Mouse (Mus musculus) forebrain, embryonic 11.5 days (tissue): ENCODE measurements around the gene Tex101. TPM values are rescaled to one million over a fixed set of nuclear protein-coding genes. Genes with fewer than 3 reads are reported as not detected.
A peak's percentile ranks its signal among the peaks of the same experiment; 100 is the strongest.
"Not testable (repeated sequence)": the region's sequence is repeated elsewhere in the genome, so short reads cannot be mapped to it uniquely, and the experiment has no call there.

ENCODE experiments used
- ATAC-seq: fragments of 200-750 bp; cut with Nextera tagmentation; replicated peaks from 2 replicates; pipeline ENCODE4 v1.8.0; 2017; ENCODE audit warnings: moderate TSS enrichment; ENCODE audit not compliant: low FRiP score
- DNase-seq: peaks from one replicate; pipeline ENCODE4 v3.0.0-alpha.2; 2017; ENCODE audit warnings: low spot score
- H3K27ac ChIP-seq: fragments of 300-500 bp; sonication (generic); 2 replicates; pipeline ENCODE4 v1.5.1; 2014; ENCODE audit warnings: low read depth, low read length
- H3K27me3 ChIP-seq: fragments of 300-500 bp; sonication (generic); 2 replicates; pipeline ENCODE4 v1.6.1; 2014; ENCODE audit warnings: mild to moderate bottlenecking, low read length, mixed read lengths; ENCODE audit not compliant: control insufficient read depth, insufficient read depth
- H3K36me3 ChIP-seq: fragments of 300-500 bp; sonication (generic); 2 replicates; pipeline ENCODE4 v1.6.1; 2014; ENCODE audit warnings: mild to moderate bottlenecking, low read length, moderate library complexity, mixed read lengths; ENCODE audit not compliant: control insufficient read depth, insufficient read depth
- H3K4me1 ChIP-seq: fragments of 300-500 bp; sonication (generic); replicated peaks from 2 replicates; pipeline ENCODE4 v1.6.1; 2014; ENCODE audit warnings: low read length, mixed read lengths; ENCODE audit not compliant: control insufficient read depth, insufficient read depth
- H3K4me2 ChIP-seq: fragments of 300-500 bp; sonication (generic); 2 replicates; pipeline ENCODE4 v1.6.1; 2014; ENCODE audit warnings: low read depth, mild to moderate bottlenecking, low read length, moderate library complexity, mixed read lengths; ENCODE audit not compliant: severe bottlenecking
- H3K4me3 ChIP-seq: fragments of 300-500 bp; sonication (generic); 2 replicates; pipeline ENCODE4 v1.5.1; 2014; ENCODE audit warnings: low read depth, low read length
- H3K9ac ChIP-seq: fragments of 300-500 bp; sonication (generic); 2 replicates; pipeline ENCODE4 v1.6.1; 2014; ENCODE audit warnings: low read length
- H3K9me3 ChIP-seq: fragments of 300-500 bp; sonication (generic); 2 replicates; pipeline ENCODE4 v1.6.1; 2016; ENCODE audit warnings: low read length, mixed read lengths; ENCODE audit not compliant: control insufficient read depth
- WGBS: fragments of 180-500 bp; shearing (Covaris S2); extraction: QIAGEN DNeasy Blood & Tissue Kit; methylation state at CpG from one replicate; pipeline ENCODE4 v1.1.7; 2014; 5-methylcytosine and 5-hydroxymethylcytosine counted together
- polyA plus RNA-seq: library from polyadenylated mRNA; unstranded; fragments of >200 nt; fragmentation: Nextera tagmentation; extraction: Ambion mirVana; gene quantifications from 2 replicates; pipeline ENCODE4 v1.2.1, GENCODE M21; 2014

The Tex101 gene
- polyA plus RNA-seq, 1 experiment from 2014 or later, result not detected

- Histone ChIP-seq H3K9me3 (no peaks in the 10 kb centered on the region), H3K27ac (no peak overlapping the region), H3K9ac (peak overlapping the region; percentile 58), H3K4me1 (peaks cover 2% of the 10 kb centered on the region; the same call in 1 of the 2 replicates), H3K36me3 (no peaks in the 10 kb centered on the region), H3K4me3 (peak overlapping the region; percentile 20; the same call in 1 of the 2 replicates), H3K27me3 (no peaks in the 10 kb centered on the region), H3K4me2 (peak overlapping the region; percentile 51)
- ATAC-seq (peak; percentile 85), DNase-seq (peak; percentile 91)
- WGBS, result 9% methylated on average over 31 of the region's 33 CpGs
Observed at GRCm38 (mm10) chr7:24628685-24629610, 47.5 kb downstream of the Tex101 start.

- H3K9ac ChIP-seq, result no peak overlapping the region
- no peaks in the 10 kb centered on the region for H3K4me1 ChIP-seq
- H3K4me2 ChIP-seq, result no peak overlapping the region
- DNase-seq (no peak), ATAC-seq (no peak)
- H3K27ac ChIP-seq, result no peak overlapping the region
- 79% methylated on average over 6 of the region's 6 CpGs for WGBS
- no peaks in the 10 kb centered on the region for H3K27me3 ChIP-seq
- H3K36me3 ChIP-seq, result no peaks in the 10 kb centered on the region
- H3K9me3 ChIP-seq, result no peaks in the 10 kb centered on the region; the same call in 1 of the 2 replicates
- no peak overlapping the region for H3K4me3 ChIP-seq
Observed at GRCm38 (mm10) chr7:24622967-24623366, 53.5 kb downstream of the Tex101 start.

GRCm38 (mm10) chr7:24621193-24621592 lies 55.3 kb downstream of the Tex101 start:
- Histone ChIP-seq H3K4me2 (no peak overlapping the region), H3K4me3 (no peak overlapping the region), H3K9ac (no peak overlapping the region), H3K9me3 (no peaks in the 10 kb centered on the region; the same call in 1 of the 2 replicates), H3K36me3 (no peaks in the 10 kb centered on the region), H3K27ac (no peak overlapping the region), H3K27me3 (no peaks in the 10 kb centered on the region), H3K4me1 (no peaks in the 10 kb centered on the region)
- 84% methylated on average over 3 of the region's 3 CpGs for WGBS
- ATAC-seq, result no peak
- no peak for DNase-seq

GRCm38 (mm10) chr7:24619671-24620397 lies 56.6 kb downstream of the Tex101 start:
- WGBS, result 48% methylated on average over 13 of the region's 13 CpGs
- no peak overlapping the region for H3K4me3 ChIP-seq
- no peaks in the 10 kb centered on the region for H3K27me3 ChIP-seq
- H3K4me1 ChIP-seq, result no peaks in the 10 kb centered on the region
- DNase-seq (no peak), ATAC-seq (no peak)
- H3K27ac ChIP-seq, result no peak overlapping the region
- no peaks in the 10 kb centered on the region; the same call in 1 of the 2 replicates for H3K9me3 ChIP-seq
- H3K36me3 ChIP-seq, result no peaks in the 10 kb centered on the region
- H3K4me2 ChIP-seq, result no peak overlapping the region
- H3K9ac ChIP-seq, result no peak overlapping the region

- 92% methylated on average over 8 of the region's 8 CpGs for WGBS
- H3K9me3 ChIP-seq, H3K27ac ChIP-seq, ATAC-seq, H3K27me3 ChIP-seq, H3K4me1 ChIP-seq, H3K4me3 ChIP-seq, DNase-seq, H3K36me3 ChIP-seq, H3K9ac ChIP-seq, H3K4me2 ChIP-seq: not testable (repeated sequence)
Observed at GRCm38 (mm10) chr7:24618374-24618773, 58.1 kb downstream of the Tex101 start.

Other genes with a start within 250 kb of the Tex101 start
- not detected in 2 replicates for gene Irgc1, start 224.4 kb downstream of the Tex101 start, polyA plus RNA-seq
- 1.1 and 1.2 TPM in 2 replicates for gene Plaur, start 214.2 kb downstream of the Tex101 start, polyA plus RNA-seq
- gene Cadm4, start 194.7 kb downstream of the Tex101 start, polyA plus RNA-seq, result 7.1 and 8.9 TPM in 2 replicates
- gene Zfp428, start 169.7 kb downstream of the Tex101 start, polyA plus RNA-seq, result 109 and 114 TPM in 2 replicates
- gene AC161166.1, start 164.2 kb downstream of the Tex101 start, polyA plus RNA-seq, result 0.96 and 1.3 TPM in 2 replicates
- 16.1 and 16.4 TPM in 2 replicates for gene Irgq, start 146.0 kb downstream of the Tex101 start, polyA plus RNA-seq
- not detected in 2 replicates for gene Pinlyp, start 130.6 kb downstream of the Tex101 start, polyA plus RNA-seq
- 140 and 150 TPM in 2 replicates for gene Xrcc1, start 130.4 kb downstream of the Tex101 start, polyA plus RNA-seq
- gene Ethe1, start 89.1 kb downstream of the Tex101 start, polyA plus RNA-seq, result 17.9 and 21.4 TPM in 2 replicates
- gene Zfp575, start 89.0 kb downstream of the Tex101 start, polyA plus RNA-seq, result 2.2 and 2.5 TPM in 2 replicates
- gene Phldb3, start 65.9 kb downstream of the Tex101 start, polyA plus RNA-seq, result not detected in 2 replicates
- 0.69 and 0.73 TPM in 2 replicates for gene Lypd3, start 40.1 kb downstream of the Tex101 start, polyA plus RNA-seq
- not detected in 2 replicates for gene BC049730, start 32.6 kb upstream of the Tex101 start, polyA plus RNA-seq
- not detected in 2 replicates for gene Gm4763, start 50.2 kb upstream of the Tex101 start, polyA plus RNA-seq
- not detected in 2 replicates for gene Cd177, start 83.6 kb upstream of the Tex101 start, polyA plus RNA-seq
- not detected in 2 replicates for gene Ceacam10, start 100.5 kb upstream of the Tex101 start, polyA plus RNA-seq
- 15.5 and 15.9 TPM in 2 replicates for gene Gm9844, start 185.5 kb upstream of the Tex101 start, polyA plus RNA-seq
- gene Lypd4, start 193.3 kb upstream of the Tex101 start, polyA plus RNA-seq, result not detected in 2 replicates
- gene Dmrtc2, start 193.4 kb upstream of the Tex101 start, polyA plus RNA-seq, result not detected in 2 replicates
- gene Rps19, start 207.7 kb upstream of the Tex101 start, polyA plus RNA-seq, result 1,722 and 1,731 TPM in 2 replicates
- 0.31 and 0.37 TPM in 2 replicates for gene Cd79a, start 220.7 kb upstream of the Tex101 start, polyA plus RNA-seq
- gene Arhgef1, start 226.2 kb upstream of the Tex101 start, polyA plus RNA-seq, result 65.7 and 69.5 TPM in 2 replicates